Mouse (Mus musculus): Measurements from ENCODE around the gene 1700012B09Rik. TPM values are rescaled to one million over a fixed set of nuclear protein-coding genes. Genes with fewer than 3 reads are reported as not detected.

Gene 1700012B09Rik
- polyA plus RNA-seq, 1 experiment from 2014 or later = not detected

GRCm38 (mm10) chr9:14715258-14715657, 55.6 kb downstream of the 1700012B09Rik start:
- WGBS = 81% methylated on average over 15 of the region's 15 CpGs
- Histone ChIP-seq H3K27ac (replicated peaks in 1 of 2; ENCODE audit: control insufficient read depth in 1 of 2, insufficient read depth in 1 of 2, low read depth in 2 of 2, low read length in 2 of 2) (no peak overlapping the region), H3K9ac (ENCODE audit: low read length) (no peak overlapping the region), H3K36me3 (ENCODE audit: control insufficient read depth, insufficient read depth, low read length) (no peaks in the 10 kb centered on the region), H3K27me3 (ENCODE audit: control insufficient read depth, insufficient read depth, low read length) (no peaks in the 10 kb centered on the region), H3K4me2 (ENCODE audit: low read length) (no peak overlapping the region), H3K9me3 (ENCODE audit: control insufficient read depth, low read length) (no peaks in the 10 kb centered on the region), H3K4me3 (ENCODE audit: control insufficient read depth in 1 of 2, insufficient read depth in 1 of 2, low read depth in 1 of 2, low read length in 2 of 2) (no peak overlapping the region), H3K4me1 (ENCODE audit: control insufficient read depth in 2 of 2, insufficient read depth in 2 of 2, low read length in 2 of 2) (peaks cover 5 to 7% of the 10 kb centered on the region in 2 experiments; a peak in 3 of 4 replicates)
- no peak for ATAC-seq (ENCODE audit: insufficient number of reproducible peaks, insufficient read depth, low FRiP score, low read depth)

GRCm38 (mm10) chr9:14710910-14711309, 59.9 kb downstream of the 1700012B09Rik start:
- Histone ChIP-seq H3K27me3 (ENCODE audit: control insufficient read depth, insufficient read depth, low read length) (no peaks in the 10 kb centered on the region), H3K4me2 (ENCODE audit: low read length) (no peak overlapping the region), H3K27ac (replicated peaks in 1 of 2; ENCODE audit: control insufficient read depth in 1 of 2, insufficient read depth in 1 of 2, low read depth in 2 of 2, low read length in 2 of 2) (no peak overlapping the region), H3K36me3 (ENCODE audit: control insufficient read depth, insufficient read depth, low read length) (no peaks in the 10 kb centered on the region), H3K9ac (ENCODE audit: low read length) (no peak overlapping the region), H3K9me3 (ENCODE audit: control insufficient read depth, low read length) (no peaks in the 10 kb centered on the region), H3K4me3 (ENCODE audit: control insufficient read depth in 1 of 2, insufficient read depth in 1 of 2, low read depth in 1 of 2, low read length in 2 of 2) (no peak overlapping the region), H3K4me1 (ENCODE audit: control insufficient read depth in 2 of 2, insufficient read depth in 2 of 2, low read length in 2 of 2) (peaks cover 0 to 1% of the 10 kb centered on the region in 2 experiments; a peak in 1 of 4 replicates)
- no peak for ATAC-seq (ENCODE audit: insufficient number of reproducible peaks, insufficient read depth, low FRiP score, low read depth)
- 82% methylated on average over 3 of the region's 3 CpGs for WGBS

Other genes with a start within 250 kb of the 1700012B09Rik start
- gene Amotl1, start 126.0 kb downstream of the 1700012B09Rik start, polyA plus RNA-seq (2014; fragmentation: Nextera tagmentation; extraction: Ambion mirVana) = 25.5 and 26.4 TPM in 2 replicates
- 0.07 TPM in 1 of 2 replicates, not detected in the other for gene Piwil4, start 30.3 kb downstream of the 1700012B09Rik start, polyA plus RNA-seq (2014; fragmentation: Nextera tagmentation; extraction: Ambion mirVana)
- 1.1 and 1.2 TPM in 2 replicates for gene Fut4, start 18.6 kb downstream of the 1700012B09Rik start, polyA plus RNA-seq (2014; fragmentation: Nextera tagmentation; extraction: Ambion mirVana)
- 11.9 and 14.7 TPM in 2 replicates for gene Mre11a, start 13.6 kb upstream of the 1700012B09Rik start, polyA plus RNA-seq (2014; fragmentation: Nextera tagmentation; extraction: Ambion mirVana)
- 22.4 and 23.2 TPM in 2 replicates for gene Ankrd49, start 13.8 kb upstream of the 1700012B09Rik start, polyA plus RNA-seq (2014; fragmentation: Nextera tagmentation; extraction: Ambion mirVana)
- gene Gpr83, start 89.2 kb upstream of the 1700012B09Rik start, polyA plus RNA-seq (2014; fragmentation: Nextera tagmentation; extraction: Ambion mirVana) = 0.18 TPM in 1 of 2 replicates, not detected in the other
- not detected in 2 replicates for gene Izumo1r, start 132.9 kb upstream of the 1700012B09Rik start, polyA plus RNA-seq (2014; fragmentation: Nextera tagmentation; extraction: Ambion mirVana)

Data from heart, embryonic 14.5 days (tissue).